Mouse (Mus musculus) ES-E14 (cell line): Measurements from ENCODE around the gene Ltbp2.

Experiments used
- CHD2 ChIP-seq: IDR thresholded peaks from 2 replicates; pipeline ENCODE4 v1.6.1; 2014; ENCODE audit warnings: mild to moderate bottlenecking, low read depth, low read length, inconsistent platforms
- HCFC1 ChIP-seq: IDR thresholded peaks from 2 replicates; pipeline ENCODE4 v1.6.1; 2012; ENCODE audit warnings: low read length, inconsistent platforms, borderline replicate concordance; ENCODE audit not compliant: insufficient read depth
- ZC3H11A ChIP-seq: IDR thresholded peaks from 2 replicates; pipeline ENCODE4 v1.6.1; 2012; ENCODE audit warnings: low read depth, mild to moderate bottlenecking, inconsistent platforms, low read length, borderline replicate concordance

DNA sequence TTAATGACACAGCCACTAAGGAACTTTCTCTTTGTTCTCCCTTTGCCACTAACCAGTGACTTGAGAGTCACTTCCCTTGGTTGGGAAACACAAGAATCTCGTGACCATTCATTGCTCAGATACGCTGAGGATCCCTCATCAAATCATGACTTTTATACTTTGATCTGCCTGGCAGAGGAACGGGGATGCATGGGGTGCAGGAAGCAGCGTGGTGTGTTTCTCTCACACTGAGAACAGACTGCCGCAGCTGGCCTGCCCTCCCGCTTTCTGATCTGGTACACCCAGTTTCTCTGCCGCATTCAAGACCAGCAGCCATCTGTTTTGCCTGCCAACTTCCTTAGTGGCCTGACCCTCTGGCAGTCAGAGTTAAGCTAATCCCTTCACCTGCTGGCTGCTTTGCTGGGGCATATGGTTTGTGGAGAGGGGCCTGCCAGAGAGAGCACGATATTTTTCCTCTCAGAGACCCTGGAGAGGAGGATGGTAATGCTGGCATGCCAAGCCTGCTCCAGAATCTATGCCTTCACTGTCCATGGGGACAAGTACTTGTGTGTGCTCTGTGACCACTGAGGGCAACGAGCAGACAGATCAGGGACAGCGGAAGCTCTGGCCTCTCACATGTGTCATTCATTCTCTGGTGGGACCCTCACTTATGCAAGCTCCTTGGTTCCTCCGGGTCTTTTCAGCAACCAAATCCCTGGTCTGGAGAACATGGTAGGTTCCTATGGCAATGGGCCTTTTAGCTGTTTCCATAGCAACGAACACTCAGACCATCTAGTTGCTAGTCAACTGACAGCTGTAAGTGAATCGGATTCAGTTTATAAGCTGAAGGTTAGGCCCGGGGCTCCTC, 124.0 kb downstream of the Ltbp2 start:
- TF ChIP-seq CHD2 (no peak), HCFC1 (no peak), ZC3H11A (no peak)
